Mouse (Mus musculus) right cerebral cortex, postnatal 14 days (tissue): ENCODE measurements at regions not wholly inside any gene's neighbourhood (a gene's known extent, or its start where the extent isn't known, plus 50 kb on each side); places are given as distances from the start of the nearest gene placed in this dataset.

Experiments used
- DNase-seq: peaks from one replicate; pipeline ENCODE4 v3.0.0; 2022

- no peak for DNase-seq
Measured at GRCm38 (mm10) chr10:95124476-95124875, 179.8 kb upstream of the Plxnc1 start.

DNA sequence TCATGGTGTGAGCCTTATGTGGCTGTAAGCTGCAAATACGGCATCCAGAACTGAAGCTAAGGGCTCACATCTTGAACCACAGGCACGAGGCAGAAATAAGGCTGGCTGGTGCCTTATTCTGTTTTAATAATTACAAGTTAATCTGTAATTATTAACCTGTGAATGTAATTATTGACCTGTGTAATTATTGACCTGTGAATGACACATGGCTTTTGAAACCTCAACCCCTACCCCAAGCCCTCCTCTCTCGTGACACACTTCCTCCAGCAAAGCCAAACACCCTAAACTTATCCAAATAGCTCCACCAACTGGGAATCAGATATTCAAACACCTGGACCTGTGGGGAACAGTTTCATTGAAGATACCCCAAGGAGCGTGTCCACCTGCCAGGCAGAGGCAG is 175.4 kb upstream of the Plxnc1 start:
- DNase-seq = no peak

DNA sequence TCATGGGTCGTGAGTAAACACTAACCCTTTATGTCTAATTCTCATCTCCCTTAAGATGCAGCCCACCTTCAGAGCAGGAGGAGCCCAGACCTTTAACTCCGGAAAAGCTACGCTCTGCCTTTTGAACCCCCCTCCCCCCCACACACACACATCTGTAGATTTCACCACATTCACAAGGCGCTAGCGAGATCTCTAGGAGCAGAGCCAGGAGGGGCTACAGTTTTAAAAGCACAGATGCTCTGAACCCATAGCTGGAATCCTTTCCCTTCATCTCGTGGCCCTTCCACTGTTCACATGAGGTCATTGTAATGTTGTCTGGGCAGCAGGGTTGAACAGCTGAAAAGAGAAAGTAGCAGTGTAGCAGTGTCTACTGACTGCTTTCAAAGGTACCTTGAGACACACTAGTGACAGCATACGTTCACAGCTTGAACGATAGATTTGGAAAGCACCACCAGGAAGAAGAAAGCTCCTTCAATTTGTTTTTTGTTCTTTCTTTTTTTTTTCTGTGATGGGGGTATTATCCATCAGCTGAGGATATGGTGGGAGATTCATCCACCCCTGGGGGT is 174.2 kb upstream of the Plxnc1 start:
- DNase-seq = no peak

DNA sequence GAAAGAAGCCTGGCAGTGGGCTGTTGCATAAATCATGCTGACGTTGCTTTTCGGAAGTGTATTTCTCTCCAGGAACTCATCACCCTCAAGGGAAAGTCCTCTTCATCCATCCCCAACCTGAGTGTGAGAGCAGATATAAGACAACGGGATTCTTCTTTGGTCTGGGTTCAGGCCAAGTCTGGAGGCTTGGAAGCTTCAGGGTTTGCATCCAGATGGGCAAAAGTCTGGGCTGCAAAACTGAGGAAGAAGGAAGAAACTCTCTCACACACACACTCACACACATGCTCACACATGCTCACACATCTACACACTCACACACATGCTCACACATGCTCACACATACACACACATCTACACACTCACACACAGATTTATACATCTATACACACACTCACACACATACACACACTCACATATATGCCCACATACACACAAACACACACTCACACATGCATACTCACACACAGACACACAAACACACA is 173.1 kb upstream of the Plxnc1 start:
- DNase-seq = no peak

- no peak for DNase-seq
Measured at GRCm38 (mm10) chr10:95117041-95117730, 172.6 kb upstream of the Plxnc1 start.

GRCm38 (mm10) chr10:95116579-95117011 is 172.0 kb upstream of the Plxnc1 start:
- DNase-seq = no peak

DNA sequence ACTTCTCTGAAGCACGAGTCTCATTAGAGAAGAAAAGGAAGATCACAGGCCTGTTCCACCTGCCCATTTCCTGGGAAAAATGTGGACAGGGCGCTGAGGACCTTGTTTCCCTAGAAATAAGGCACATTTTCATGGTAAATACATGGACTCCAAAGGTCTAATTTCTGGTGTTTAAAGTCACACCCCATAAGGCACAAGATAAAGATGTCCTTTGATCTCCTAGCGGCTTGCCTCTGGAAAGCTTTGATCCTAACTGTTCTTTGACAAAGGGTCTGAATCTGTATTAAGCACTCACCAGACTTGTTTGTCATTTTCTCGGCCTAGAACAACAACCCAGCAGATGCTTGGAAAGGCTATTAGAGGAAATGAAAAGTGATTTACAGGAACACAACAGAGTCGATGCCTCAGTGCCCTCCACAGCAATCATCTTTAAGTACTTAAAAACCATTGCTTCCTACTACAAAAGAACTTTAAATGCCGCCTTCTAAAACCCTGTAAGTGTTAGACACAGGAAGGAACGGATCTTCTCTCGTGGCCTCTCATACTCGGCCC is 168.3 kb upstream of the Plxnc1 start:
- DNase-seq = no peak

DNA sequence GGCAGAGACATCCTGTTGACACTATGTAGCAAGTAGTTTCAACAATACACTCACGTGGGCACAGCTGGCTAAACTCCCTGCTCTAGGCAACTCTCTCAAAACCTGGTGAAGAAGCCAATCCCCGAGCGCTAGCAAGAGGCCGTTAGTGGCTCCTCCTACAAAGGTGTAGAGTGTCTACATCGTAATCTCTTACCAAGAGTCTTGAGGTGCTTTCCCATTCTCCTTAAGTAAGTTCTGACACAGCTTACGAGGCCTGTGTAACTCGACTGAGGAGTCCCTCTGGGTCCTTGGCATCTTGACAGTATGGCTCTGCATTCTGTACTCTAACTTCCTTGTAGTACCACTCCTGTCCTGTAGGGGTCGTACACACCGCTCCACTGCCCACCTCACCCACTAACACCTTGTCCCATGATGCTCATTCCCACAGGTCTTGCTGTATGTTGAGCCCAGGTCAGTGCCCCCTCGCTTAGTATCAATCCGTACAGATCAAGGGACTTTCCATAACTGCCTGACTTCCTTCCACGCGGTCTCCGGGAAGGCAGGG is 167.7 kb upstream of the Plxnc1 start:
- no peak for DNase-seq

- DNase-seq = no peak
Measured at GRCm38 (mm10) chr10:95110786-95111185, 166.2 kb upstream of the Plxnc1 start.

GRCm38 (mm10) chr10:95109576-95109975 is 164.9 kb upstream of the Plxnc1 start:
- DNase-seq = no peak

GRCm38 (mm10) chr10:95107532-95108251 is 163.1 kb upstream of the Plxnc1 start:
- no peak for DNase-seq

- no peak for DNase-seq
Measured at GRCm38 (mm10) chr10:95103808-95104207, 159.2 kb upstream of the Plxnc1 start.

GRCm38 (mm10) chr10:95102981-95103380 is 158.3 kb upstream of the Plxnc1 start:
- DNase-seq = no peak

- DNase-seq = no peak
Measured at GRCm38 (mm10) chr10:95099906-95100305, 155.3 kb upstream of the Plxnc1 start.

DNA sequence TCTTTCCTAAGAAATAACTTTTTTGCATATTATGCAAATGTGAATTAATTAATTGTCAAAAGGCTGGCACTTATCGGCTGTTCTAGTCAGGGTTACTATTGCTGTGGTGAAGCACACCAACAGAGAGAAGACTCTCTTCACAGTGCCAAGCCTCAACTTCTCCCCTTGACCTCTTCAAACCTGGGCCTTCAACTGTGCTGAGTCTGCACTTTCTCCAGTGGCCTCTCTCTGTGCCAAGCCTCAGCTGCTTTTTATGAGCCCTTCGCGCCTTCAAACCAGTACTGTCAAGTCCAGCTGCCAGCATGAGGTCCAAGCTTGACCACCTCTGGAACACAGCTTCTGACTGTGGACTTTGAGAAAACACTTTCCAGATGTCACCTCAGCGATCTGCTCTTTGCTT is 151.2 kb upstream of the Plxnc1 start:
- DNase-seq = no peak

DNA sequence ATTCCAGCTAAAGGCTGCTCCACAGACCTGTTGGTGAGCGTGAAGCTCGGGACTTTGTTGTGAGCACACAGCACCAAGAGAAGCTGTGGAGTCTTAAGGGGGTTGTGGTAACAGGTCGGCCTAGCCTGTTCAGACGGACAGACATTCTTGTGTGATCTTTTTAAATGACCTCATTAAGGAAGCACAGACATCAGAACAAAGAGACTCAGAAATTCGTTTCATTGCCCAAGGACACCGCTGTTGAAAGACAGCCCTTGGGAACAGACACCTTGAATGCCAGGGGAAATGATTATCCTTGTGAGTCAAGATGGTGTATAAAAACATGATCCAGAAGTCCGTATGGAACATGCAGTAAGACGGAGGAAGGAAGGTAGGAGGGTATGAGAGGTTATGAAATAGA is 150.1 kb upstream of the Plxnc1 start:
- DNase-seq = no peak

DNA sequence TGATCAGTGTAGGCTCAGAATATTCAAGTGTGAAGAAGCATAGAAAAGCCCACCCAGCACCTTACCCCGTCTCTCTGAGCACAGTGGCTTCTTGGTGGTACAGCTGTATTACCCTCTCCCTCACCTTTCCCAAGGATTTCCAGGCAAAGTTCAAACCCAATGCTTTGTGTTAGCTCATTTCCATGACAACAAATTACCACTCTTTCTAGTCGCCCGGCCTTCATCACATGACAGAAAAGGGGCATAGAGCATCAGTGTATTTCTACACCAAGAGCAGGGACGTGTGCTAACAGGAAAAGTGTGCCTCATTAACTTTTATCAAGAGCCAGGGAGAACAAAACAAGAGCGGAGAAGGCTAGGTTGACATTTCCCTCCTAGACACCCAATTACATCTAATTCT is 148.6 kb upstream of the Plxnc1 start:
- DNase-seq = no peak

- no peak for DNase-seq
Measured at GRCm38 (mm10) chr10:95091086-95091485, 146.5 kb upstream of the Plxnc1 start.

DNA sequence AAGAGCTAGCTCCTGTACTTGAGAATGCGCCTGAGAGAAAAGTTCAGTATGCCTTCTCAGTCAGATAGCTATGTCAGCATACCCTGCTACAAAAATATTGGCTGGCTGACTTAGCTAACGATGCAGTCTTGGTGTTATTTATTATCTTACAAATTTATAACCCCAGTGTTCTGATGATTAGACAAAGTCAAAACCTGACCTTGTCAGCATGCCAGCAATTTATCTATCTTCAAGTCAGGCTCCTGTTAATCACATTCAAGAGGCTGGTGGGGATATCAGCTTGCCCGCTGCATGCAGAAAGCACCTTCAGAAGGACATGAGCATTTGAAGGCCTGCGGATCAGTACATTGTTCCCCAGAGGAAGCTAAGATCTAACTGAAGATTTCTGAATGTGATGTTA is 146.0 kb upstream of the Plxnc1 start:
- no peak for DNase-seq

GRCm38 (mm10) chr10:95090035-95090434 is 145.4 kb upstream of the Plxnc1 start:
- DNase-seq = no peak

- DNase-seq = peak; percentile 60
Measured at GRCm38 (mm10) chr10:95087864-95088570, 143.4 kb upstream of the Plxnc1 start.

GRCm38 (mm10) chr10:95086755-95087154 is 142.1 kb upstream of the Plxnc1 start:
- no peak for DNase-seq
